Mouse (Mus musculus) bone marrow, adult 2 months (tissue): ENCODE data around the gene Nup210l. TPM values are rescaled to one million over a fixed set of nuclear protein-coding genes. Genes with fewer than 3 reads are reported as not detected.

Experiments used
- H3K27ac ChIP-seq: fragments of 200-500 bp; 2 replicates; pipeline ENCODE4 v1.5.1; 2012; ENCODE audit warnings: low read depth, mild to moderate bottlenecking, control low read depth, inconsistent platforms, low read length; ENCODE audit not compliant: control insufficient read depth, poor library complexity, insufficient read depth
- H3K4me1 ChIP-seq: fragments of 200-500 bp; 2 replicates; pipeline ENCODE4 v1.6.1; 2011; ENCODE audit warnings: low read length; ENCODE audit not compliant: control insufficient read depth, insufficient read depth
- H3K4me3 ChIP-seq: fragments of 200-500 bp; replicated peaks from 2 replicates; pipeline ENCODE3; 2011; ENCODE audit warnings: mild to moderate bottlenecking, low read depth, low read length, control low read depth; ENCODE audit not compliant: control insufficient read depth
- CTCF ChIP-seq: fragments of 200-500 bp; IDR thresholded peaks from 2 replicates; pipeline ENCODE4 v1.5.1; 2011; ENCODE audit warnings: low read length, control low read depth; ENCODE audit not compliant: control insufficient read depth, insufficient read depth
- POLR2A ChIP-seq: fragments of 200-500 bp; IDR thresholded peaks from 2 replicates; pipeline ENCODE4 v1.6.1; 2011; ENCODE audit warnings: low read depth, mild to moderate bottlenecking, control low read depth, low read length, borderline replicate concordance; ENCODE audit not compliant: control insufficient read depth
- whole genome bisulfite sequencing: fragments of 180-500 bp; shearing (Covaris S2); methylation state at CpG from one replicate; pipeline ENCODE4 v1.1.7; 2018; 5-methylcytosine and 5-hydroxymethylcytosine counted together
- polyA plus RNA-seq: library from polyadenylated mRNA; stranded (reverse); fragments of >200 nt; gene quantifications from 2 replicates; pipeline ENCODE4 v1.2.4, GENCODE M21; 2011; ENCODE audit warnings: low replicate concordance; ENCODE audit not compliant: missing spikeins, insufficient read depth, insufficient read length

Gene Nup210l
- polyA plus RNA-seq, 1 experiment: 1.5 TPM

DNA sequence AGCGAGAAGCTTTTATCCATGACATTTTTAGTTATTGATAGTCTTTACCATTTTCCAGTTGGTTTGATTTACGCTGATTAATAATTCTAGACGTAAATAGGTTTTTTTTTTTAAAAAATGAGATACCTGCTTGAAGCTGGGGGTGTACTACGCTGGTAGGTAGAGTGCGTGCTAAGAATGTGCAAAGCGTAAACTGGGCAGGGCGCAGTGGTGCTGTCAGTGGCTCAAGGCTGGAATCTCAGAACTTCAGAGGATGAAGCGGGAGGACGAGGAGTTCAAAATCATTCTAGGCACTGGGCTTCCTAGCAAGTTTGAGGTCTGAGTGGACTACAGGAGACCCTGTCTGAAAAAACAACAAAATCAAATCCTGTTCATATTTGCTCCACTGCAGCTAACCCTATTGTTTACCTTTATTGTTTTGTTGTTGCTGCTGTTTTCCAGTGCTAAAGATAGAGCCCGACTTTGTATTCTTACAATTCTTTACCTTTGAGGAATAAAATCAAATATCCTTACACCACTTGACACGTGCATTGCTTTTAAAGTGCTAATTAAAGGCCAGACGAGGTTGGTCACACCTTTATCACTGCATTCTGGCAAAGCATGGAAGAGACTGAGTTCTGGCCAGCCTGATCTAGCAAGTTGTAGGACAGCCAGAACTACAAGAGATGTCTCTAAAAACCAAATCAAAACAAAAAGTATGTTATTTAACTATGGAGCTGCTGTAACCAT, 110.2 kb downstream of the Nup210l start:
- Histone ChIP-seq H3K4me3 (peak overlapping the region; percentile 97), H3K4me1 (peaks cover 1% of the 10 kb centered on the region; the same call in 1 of the 2 replicates), H3K27ac (no peak overlapping the region)
- TF ChIP-seq POLR2A (no peak), CTCF (no peak)
- 36% methylated on average over 12 of the region's 12 CpGs for WGBS

DNA sequence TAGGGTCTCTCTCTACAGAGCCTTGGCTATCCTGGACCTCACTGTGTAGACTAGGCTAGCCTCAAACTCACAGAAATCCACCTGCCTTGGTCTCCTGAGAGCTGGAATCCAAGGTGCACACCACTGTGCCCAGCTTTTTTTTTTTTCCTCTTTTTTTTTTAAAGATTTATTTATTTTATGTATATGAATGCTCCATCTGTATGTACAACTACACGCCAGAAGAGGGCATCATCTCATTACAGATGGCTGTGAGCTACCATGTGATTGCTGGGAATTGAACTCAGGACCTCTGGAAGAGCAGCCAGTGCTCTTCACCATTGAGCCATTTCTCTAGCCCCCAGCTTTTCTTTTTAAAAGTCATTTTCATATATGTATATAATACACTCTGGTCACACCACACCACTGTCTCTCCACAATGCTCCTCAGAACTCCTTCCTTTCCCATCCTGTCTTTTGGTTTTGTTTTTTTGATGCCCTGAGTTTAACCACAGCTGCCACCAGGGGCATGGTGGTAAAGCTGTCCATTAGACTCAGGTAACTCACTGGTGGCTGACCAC, 112.0 kb downstream of the Nup210l start:
- TF ChIP-seq POLR2A: no peak
- no peak for TF ChIP-seq CTCF
- no peak overlapping the region for H3K27ac ChIP-seq
- H3K4me1 ChIP-seq: peaks cover 1% of the 10 kb centered on the region; the same call in 1 of the 2 replicates
- no peak overlapping the region for H3K4me3 ChIP-seq
- 29% methylated on average over 1 of the region's 1 CpGs for WGBS

DNA sequence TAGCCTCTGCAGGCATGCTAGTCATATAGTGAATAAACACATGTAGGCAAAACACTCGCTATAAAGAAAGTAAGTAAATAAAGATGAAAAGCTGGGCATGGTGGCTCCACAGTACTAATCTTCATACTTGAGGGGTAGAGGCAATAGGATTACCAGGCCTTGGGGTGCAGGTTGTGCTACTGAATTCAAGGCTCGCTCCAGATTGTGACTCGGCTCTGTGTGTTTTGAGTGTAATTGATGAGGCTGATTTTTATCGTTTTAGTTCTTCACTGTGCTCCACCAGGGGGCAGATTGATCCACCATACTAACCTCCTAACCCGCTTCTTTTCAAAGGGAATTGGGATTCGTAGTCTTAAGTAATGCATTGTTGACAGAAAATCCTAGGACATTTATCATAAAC, 116.2 kb downstream of the Nup210l start:
- 8% methylated on average over 6 of the region's 6 CpGs for WGBS
- TF ChIP-seq CTCF (no peak), POLR2A (no peak)
- Histone ChIP-seq H3K27ac (no peak overlapping the region), H3K4me3 (peak overlapping the region; percentile 21), H3K4me1 (no peaks in the 10 kb centered on the region; the same call in 1 of the 2 replicates)

DNA sequence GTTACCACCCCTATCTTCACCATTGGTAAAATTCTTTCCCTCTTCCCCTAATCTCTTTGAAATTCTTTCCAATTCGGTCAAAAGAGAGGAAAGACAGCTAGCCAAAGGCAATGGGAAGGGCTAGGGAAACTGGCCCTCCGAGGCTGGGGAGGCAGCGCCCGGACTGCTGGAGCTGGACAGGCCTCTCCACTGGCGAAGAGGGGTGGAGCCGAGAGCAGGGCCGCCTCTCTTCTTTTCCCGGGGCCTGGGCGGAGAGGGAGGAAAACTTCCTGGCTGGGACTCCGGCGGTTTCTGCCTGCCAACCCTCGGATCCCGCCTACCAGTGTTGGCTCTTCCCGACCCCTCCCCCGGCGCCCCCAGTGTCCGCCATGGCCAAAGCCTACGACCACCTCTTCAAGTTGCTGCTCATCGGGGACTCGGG, 116.6 kb downstream of the Nup210l start:
- Histone ChIP-seq H3K27ac (no peak overlapping the region), H3K4me3 (peak overlapping the region; percentile 37), H3K4me1 (peaks cover 1% of the 10 kb centered on the region; the same call in 1 of the 2 replicates)
- WGBS: 3% methylated on average over 20 of the region's 20 CpGs
- no peak for TF ChIP-seq CTCF
- no peak for TF ChIP-seq POLR2A

DNA sequence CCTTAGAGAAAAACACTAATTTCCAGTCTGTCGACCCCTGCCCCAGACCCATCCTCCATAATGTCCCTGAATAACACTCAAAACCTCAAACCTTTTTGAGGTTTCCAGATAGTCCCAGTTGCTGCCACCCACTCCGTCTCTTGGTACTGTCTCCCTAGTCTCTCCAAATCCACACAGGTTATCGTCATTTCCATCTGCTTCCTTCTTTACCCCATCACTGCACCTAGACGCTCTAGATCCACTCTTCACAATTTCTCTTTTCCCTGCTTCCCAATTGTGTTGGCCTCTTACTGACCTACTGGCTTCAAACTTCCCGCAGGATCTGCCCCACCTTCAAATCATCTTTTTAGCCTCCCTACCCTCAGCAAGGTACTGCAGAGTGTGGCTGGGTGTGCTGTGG, 117.2 kb downstream of the Nup210l start:
- no peak overlapping the region for H3K27ac ChIP-seq
- peaks cover 1% of the 10 kb centered on the region; the same call in 1 of the 2 replicates for H3K4me1 ChIP-seq
- no peak for TF ChIP-seq CTCF
- no peak for TF ChIP-seq POLR2A
- H3K4me3 ChIP-seq: no peak overlapping the region
- WGBS: 20% methylated on average over 5 of the region's 5 CpGs

DNA sequence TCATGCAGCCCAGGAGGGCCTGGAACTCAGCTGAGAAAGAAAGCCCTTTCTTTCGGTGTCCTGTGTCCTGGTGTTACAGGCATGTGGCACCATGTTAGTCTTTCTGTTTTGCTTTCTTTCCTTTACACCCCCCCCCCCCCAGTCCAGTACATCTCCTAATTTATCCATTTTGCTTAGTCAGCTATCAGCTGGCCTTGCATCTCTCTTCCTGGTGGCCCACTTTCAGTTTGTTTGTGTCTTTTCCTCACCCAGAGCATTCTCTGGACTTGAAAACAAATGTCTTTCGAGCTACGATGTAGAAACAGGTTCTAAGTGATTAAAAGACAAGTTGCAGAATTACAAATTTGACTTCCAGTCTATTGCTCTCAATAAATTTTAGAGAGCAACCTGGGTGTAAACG, 118.5 kb downstream of the Nup210l start:
- Histone ChIP-seq H3K4me1 (peaks cover 1% of the 10 kb centered on the region; the same call in 1 of the 2 replicates), H3K4me3 (no peak overlapping the region), H3K27ac (no peak overlapping the region)
- no peak for TF ChIP-seq POLR2A
- TF ChIP-seq CTCF: no peak
- WGBS: 79% methylated on average over 4 of the region's 4 CpGs

DNA sequence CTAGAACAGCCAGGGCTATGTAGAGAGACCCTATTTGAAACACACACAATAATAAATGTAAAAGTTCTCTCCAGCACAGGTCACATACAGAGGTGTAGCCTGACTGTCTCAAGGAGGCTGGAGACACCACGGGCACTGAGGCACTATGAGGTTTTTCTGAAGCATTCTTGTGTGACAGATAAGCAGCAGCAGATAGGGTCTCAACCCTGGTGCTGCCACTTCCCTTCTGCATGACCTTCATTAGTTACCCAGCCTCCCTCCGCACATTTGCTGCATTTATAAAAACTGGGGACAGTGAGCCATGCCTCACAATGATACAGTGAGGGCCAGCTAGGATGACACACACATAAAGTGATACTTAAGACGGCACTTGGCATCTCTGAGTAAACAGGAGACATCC, 119.0 kb downstream of the Nup210l start:
- no peak overlapping the region for H3K4me3 ChIP-seq

DNA sequence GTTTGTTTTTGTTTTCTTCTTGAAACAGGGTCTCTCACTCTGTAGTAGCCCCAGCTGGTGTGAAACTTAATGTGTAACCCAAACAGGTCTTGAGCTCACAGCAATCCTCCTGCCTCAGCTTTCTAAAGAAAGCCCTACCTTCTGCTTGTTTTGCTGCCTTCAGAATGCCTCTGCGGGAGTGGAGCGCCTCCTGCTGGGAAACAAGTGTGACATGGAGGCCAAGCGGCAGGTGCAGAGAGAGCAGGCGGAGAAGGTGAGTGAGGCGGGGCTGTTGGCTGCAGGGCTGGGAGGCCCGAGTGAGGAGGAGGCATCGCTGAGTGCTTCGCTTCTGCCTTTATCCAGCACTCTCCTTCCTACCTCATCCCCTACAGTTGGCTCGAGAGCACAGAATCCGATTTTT, 120.4 kb downstream of the Nup210l start:
- H3K27ac ChIP-seq: no peak overlapping the region
- 87% methylated on average over 10 of the region's 10 CpGs for WGBS
- TF ChIP-seq POLR2A (no peak), CTCF (no peak)
- no peak overlapping the region for H3K4me3 ChIP-seq
- peaks cover 1% of the 10 kb centered on the region; the same call in 1 of the 2 replicates for H3K4me1 ChIP-seq

More for the DNA sequence above, 119.0 kb downstream of the Nup210l start:
- H3K4me1 ChIP-seq: peaks cover 1% of the 10 kb centered on the region; the same call in 1 of the 2 replicates
- 52% methylated on average over 3 of the region's 3 CpGs for whole genome bisulfite sequencing
- H3K27ac ChIP-seq: no peak overlapping the region
- no peak for TF ChIP-seq POLR2A
- TF ChIP-seq CTCF: no peak
